ENCODE assay signal across 22 mouse cellular contexts in the genomic region with DNA sequence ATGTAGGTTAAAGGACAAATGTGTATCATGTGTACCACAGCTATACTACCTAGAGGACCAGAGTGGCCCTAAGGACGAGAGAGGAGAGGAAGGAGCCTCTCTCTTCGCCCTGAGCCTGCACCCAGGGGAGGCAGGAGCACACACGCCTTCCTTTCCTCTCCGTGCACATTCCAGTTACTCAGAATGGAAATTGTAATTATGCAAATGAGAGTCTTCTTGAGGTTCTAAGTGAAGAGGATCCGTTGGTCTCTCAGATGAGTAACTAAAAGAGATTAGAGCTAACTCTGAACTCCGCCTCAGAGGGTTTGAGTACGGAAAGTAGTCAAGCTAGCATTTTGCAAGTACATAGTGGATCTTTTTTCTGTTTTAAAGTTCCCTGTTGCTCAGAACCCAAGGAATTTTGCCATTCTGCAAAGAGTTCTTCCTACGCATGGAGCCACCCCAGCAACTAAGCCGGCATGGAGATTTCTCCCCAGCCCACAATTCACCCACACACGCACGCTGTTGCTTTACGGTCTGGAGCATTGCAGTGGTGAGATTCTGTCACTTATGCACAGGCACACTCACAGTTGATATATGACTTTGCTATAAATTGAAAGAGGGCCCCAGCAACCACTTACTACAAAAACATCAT. TPM values are rescaled to one million over a fixed set of nuclear protein-coding genes. Genes with fewer than 3 reads are reported as not detected.
DNase-seq lines count a peak whose midpoint lies in the region; TF ChIP-seq lines count a peak whose summit lies in the region.
"Had no signal": no experiment of that assay in that cellular context is flagged by ENCODE, and none has a peak within 500 bp of the region (broad histone marks: within the 10 kb centered on the region; RNA-seq: fewer than 3 reads in every experiment).

No protein-coding gene starts in this region.

- DNase-seq in left cerebral cortex, adult 2 months (ENCODE audit: extremely low spot score in 1 of 2, low spot score in 2 of 2), result peak; percentile 50 to 54
- no peak for DNase-seq in left cerebral cortex, postnatal 10 days (ENCODE audit: extremely low spot score in 1 of 2, low spot score in 2 of 2)
- DNase-seq in left cerebral cortex, postnatal 14 days (ENCODE audit: low spot score in 2 of 2), result peak; percentile 62 to 64
- DNase-seq in right cerebral cortex, postnatal 25 days, result peak; percentile 65
- no peak for DNase-seq in heart, adult 18-20 months
- DNase-seq in testis, postnatal 10 days (ENCODE audit: low spot score), result no peak
- DNase-seq: cerebellum, adult 9-11 months; embryo, embryonic 11 days; gastrocnemius, postnatal 25 days; heart, postnatal 10 days; lung, embryonic 14.5 days; thymus, adult 18-20 months had no signal

- intact Hi-C loops in left cerebral cortex, adult 2 months (cut with DNase I), result loop anchor here (1.0 kb wide), 2 partner anchors 54 to 132 kb away; no protein-coding TSS in a partner anchor
- intact Hi-C loops in left cerebral cortex, postnatal 10 days (cut with DNase I), result no loop called here
- intact Hi-C loops in left cerebral cortex, postnatal 14 days (cut with DNase I), result no loop called here

- no peak for TF ChIP-seq CTCF in left cerebral cortex, adult 2 months (IDR thresholded peaks at IDR 0.05)
- no peak for TF ChIP-seq CTCF in cortical plate, adult 2 months (IDR thresholded peaks at IDR 0.05; ENCODE audit: extremely low read depth, insufficient read depth, low read length)

- no peak for TF ChIP-seq POLR2A in cortical plate, adult 2 months (IDR thresholded peaks at IDR 0.05; ENCODE audit: extremely low read depth, insufficient read depth, low read length)

- H3K27ac ChIP-seq in left cerebral cortex, adult 2 months, result peak overlapping the region; percentile 66
- H3K27ac ChIP-seq in cortical plate, adult 2 months (ENCODE audit: insufficient read depth, low read length), result peak overlapping the region; percentile 76; the same call in 1 of the 2 replicates
- H3K27ac ChIP-seq: embryonic facial prominence, embryonic 15.5 days; forebrain, embryonic 10.5 days; heart, embryonic 10.5 days; hindbrain, embryonic 14.5 days; intestine, embryonic 15.5 days; kidney, postnatal 0 days; limb, embryonic 15.5 days; macrophage; midbrain, embryonic 12.5 days had no signal

- no peak overlapping the region for H3K4me3 ChIP-seq in left cerebral cortex, adult 2 months
- H3K4me3 ChIP-seq in cortical plate, adult 2 months (ENCODE audit: insufficient read depth, low read length), result no peak overlapping the region
- H3K4me3 ChIP-seq: embryonic facial prominence, embryonic 15.5 days; forebrain, embryonic 10.5 days; heart, embryonic 10.5 days; intestine, embryonic 15.5 days; limb, embryonic 15.5 days; midbrain, embryonic 12.5 days had no signal

- peaks cover 5% of the 10 kb centered on the region for H3K4me1 ChIP-seq in cortical plate, adult 2 months (ENCODE audit: control insufficient read depth, insufficient read depth, low read length)
- H3K4me1 ChIP-seq: embryonic facial prominence, embryonic 15.5 days; forebrain, embryonic 10.5 days; intestine, embryonic 15.5 days; limb, embryonic 15.5 days had no signal

RNA-seq across cellular contexts. Expression of gene Cpeb4, which starts 56.0 kb away (rescaled TPM):
- total RNA-seq in left cerebral cortex, adult 2 months (2021), result 100 to 1,000 TPM; 159 to 169 TPM
- total RNA-seq in left cerebral cortex, postnatal 10 days (2021), result 100 to 1,000 TPM; 157 to 163 TPM
- polyA plus RNA-seq in cortical plate, adult 2 months (2012; rRNA removed), result 52.1 and 53.5 TPM in 2 replicates
- total RNA-seq in left cerebral cortex, postnatal 14 days (2021), result 100 to 1,000 TPM; 146 to 152 TPM
- 100 to 1,000 TPM; 103 to 109 TPM for total RNA-seq in heart, adult 18-20 months (2021)

Comparison
In these comparisons a context has a peak if more than half of its experiments do, and no peak if none do; other contexts are left out.
1. DNase-seq: peak in left cerebral cortex, adult 2 months (2 of 2), left cerebral cortex, postnatal 14 days (2 of 2) and right cerebral cortex, postnatal 25 days (single experiment); none in left cerebral cortex, postnatal 10 days (0 of 2), heart, adult 18-20 months (0 of 2) and testis, postnatal 10 days (single experiment).